Mouse (Mus musculus): ENCODE data around the gene Nmrk1. TPM values are rescaled to one million over a fixed set of nuclear protein-coding genes. Genes with fewer than 3 reads are reported as not detected.

The Nmrk1 gene
- polyA plus RNA-seq (2012; rRNA removed): 4.6 and 6.0 TPM in 2 replicates

GRCm38 (mm10) chr19:18631644-18632219 lies at the start of gene Nmrk1, which contains the start of gene Ostf1:
Nmrk1 (plus strand) TSS chr19:18631950.
Ostf1 (minus strand) TSS chr19:18631823.

DNA sequence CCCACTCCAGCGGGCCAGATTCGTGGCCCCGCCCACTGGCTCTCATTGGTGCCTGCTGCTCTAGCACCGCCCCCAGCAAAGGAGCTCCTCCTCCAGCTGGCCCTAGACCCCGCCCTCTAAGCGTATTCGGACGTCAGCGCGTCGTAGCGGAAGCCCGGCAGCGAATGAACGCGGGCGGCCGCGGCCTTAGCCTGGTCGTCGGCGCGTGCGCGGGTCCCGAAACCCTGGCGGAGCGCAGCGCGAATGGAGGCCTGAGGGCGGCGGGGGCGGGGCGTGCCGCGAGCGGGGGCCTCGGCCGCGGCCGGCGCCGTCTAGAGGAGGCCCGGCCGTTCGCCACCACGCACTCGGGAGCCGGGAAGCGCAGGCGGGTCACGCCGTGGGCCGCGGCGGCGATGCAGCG lies 38.9 kb downstream of the Nmrk1 start, which contains the start of gene Carnmt1:
Gene Carnmt1 (plus strand): TSS at position 157 of the 400 bp plus-strand sequence.

Other genes with a start within 250 kb of the Nmrk1 start
- 23.2 and 25.3 TPM in 2 replicates for gene Ostf1, start 127 bp upstream of the Nmrk1 start, polyA plus RNA-seq (2012; rRNA removed)
- gene Carnmt1, start 38.8 kb downstream of the Nmrk1 start, polyA plus RNA-seq (2012; rRNA removed): 7.8 and 10.2 TPM in 2 replicates
- 41.2 and 46.6 TPM in 2 replicates for gene D030056L22Rik, start 81.2 kb downstream of the Nmrk1 start, polyA plus RNA-seq (2012; rRNA removed)
- 0.35 and 0.37 TPM in 2 replicates for gene Trpm6, start 118.0 kb downstream of the Nmrk1 start, polyA plus RNA-seq (2012; rRNA removed)

Measured in central nervous system, embryonic 18 days (tissue).